In genomic region chr12:69166861-69167581, GRCm38 (mm10) we compare ENCODE assay signal across 1 mouse cellular context.
TF ChIP-seq lines count a peak whose summit lies in the region.

No protein-coding gene starts in this region.

TF ChIP-seq in CH12.LX, 34 proteins besides CTCF, POLR2A, EP300 and RAD21:
- TF ChIP-seq TBP (conservative IDR thresholded peaks at IDR 0.05; ENCODE audit: low read depth, low read length) = 0 out of 2 replicates have a peak, but pooled peaks have one; percentile 61
